Mouse (Mus musculus): Measurements from ENCODE around the gene Triml1. TPM values are rescaled to one million over a fixed set of nuclear protein-coding genes. Genes with fewer than 3 reads are reported as not detected.

Triml1 gene
- polyA plus RNA-seq (2014; fragmentation: Illumina TruSeq; extraction: RNeasy Lipid Tissue Mini Kit (QIAGEN cat#74804)) = not detected

GRCm38 (mm10) chr8:43141386-43141785 is at the start of gene Triml1:
Gene Triml1, minus strand, starts transcription at chr8:43141486.

GRCm38 (mm10) chr8:43180054-43180690 is 38.9 kb upstream of the Triml1 start, which contains the start of gene Triml2:
Gene Triml2, plus strand, starts transcription at chr8:43180541.

Other genes starting within 250 kb of the Triml1 start
- gene Triml2, start 39.1 kb upstream of the Triml1 start, polyA plus RNA-seq (2014; fragmentation: Illumina TruSeq; extraction: RNeasy Lipid Tissue Mini Kit (QIAGEN cat#74804)) = not detected
- gene Zfp42, start 165.5 kb upstream of the Triml1 start, polyA plus RNA-seq (2014; fragmentation: Illumina TruSeq; extraction: RNeasy Lipid Tissue Mini Kit (QIAGEN cat#74804)) = not detected